Mouse (Mus musculus): ENCODE measurements around the gene Foxred2.

DNA sequence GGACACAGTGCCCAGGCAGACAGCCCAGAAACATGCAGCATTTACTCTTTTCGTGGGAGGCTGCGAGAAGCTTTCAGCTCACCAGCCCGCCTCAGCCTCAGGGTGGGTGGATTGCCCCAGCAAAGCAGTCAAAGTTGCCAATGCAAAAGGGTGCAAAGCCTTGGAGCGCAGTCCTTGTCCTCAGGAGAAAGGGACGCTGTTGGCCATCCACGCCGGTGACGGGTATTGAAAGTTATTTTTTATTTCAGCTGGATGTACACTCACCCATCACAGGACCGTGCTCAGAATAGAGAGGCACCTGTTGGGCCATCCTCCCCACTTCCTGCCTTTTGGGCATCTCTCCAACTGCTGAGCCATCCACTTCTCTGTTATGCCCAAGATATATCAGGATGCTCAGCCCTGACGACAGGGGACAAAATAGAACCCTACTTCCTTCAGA lies 22.9 kb upstream of the Foxred2 start:
- no peak for TF ChIP-seq POLR2A (IDR thresholded peaks at IDR 0.05; ENCODE audit: control insufficient read depth, low read depth, low read length)
- TF ChIP-seq CTCF (IDR thresholded peaks at IDR 0.05; ENCODE audit: control insufficient read depth, insufficient read depth, insufficient replicate concordance, low read depth, low read length) = no peak

All from testis, adult 2 months (tissue).